Mouse (Mus musculus) MEL (cell line): ENCODE measurements around the gene Camkk2.

Experiments
- CHD1 ChIP-seq: IDR thresholded peaks from 2 replicates; pipeline ENCODE4 v1.6.1; 2012; ENCODE audit warnings: low read depth, mild to moderate bottlenecking, inconsistent platforms, low read length, improper control_type of control experiment
- CTCF ChIP-seq, 3 experiments: IDR thresholded peaks in 2 of 3; conservative IDR thresholded peaks in 1 of 3; 2 replicates each; pipeline ENCODE4 v1.5.1; 2011 to 2012; ENCODE audit warnings: low read length in 3 of 3, low read depth in 2 of 3, mild to moderate bottlenecking in 2 of 3, improper control_type of control experiment in 1 of 3, inconsistent platforms in 1 of 3, mixed read lengths in 1 of 3, moderate library complexity in 1 of 3; ENCODE audit not compliant: control insufficient read depth in 1 of 3, insufficient read depth in 1 of 3, poor library complexity in 1 of 3, severe bottlenecking in 1 of 3
- E2F4 ChIP-seq: IDR thresholded peaks from 2 replicates; pipeline ENCODE4 v1.6.1; 2011; ENCODE audit warnings: low read depth, low read length, improper control_type of control experiment, borderline replicate concordance
- EP300 ChIP-seq, 2 experiments: IDR thresholded peaks; 2 replicates each; pipeline ENCODE4 v1.6.1; 2011; ENCODE audit warnings: improper control_type of control experiment in 2 of 2, low read length in 2 of 2, low read depth in 1 of 2, mild to moderate bottlenecking in 1 of 2
- GATA1 ChIP-seq: IDR thresholded peaks from 2 replicates; pipeline ENCODE4 v1.6.1; 2011; ENCODE audit warnings: low read depth, low read length, improper control_type of control experiment
- JUND ChIP-seq: IDR thresholded peaks from 2 replicates; pipeline ENCODE4 v1.6.1; 2011; ENCODE audit warnings: low read depth, mild to moderate bottlenecking, improper control_type of control experiment, low read length
- MAFK ChIP-seq: IDR thresholded peaks from 2 replicates; pipeline ENCODE4 v1.6.1; 2011; ENCODE audit warnings: low read depth, mild to moderate bottlenecking, low read length, improper control_type of control experiment, borderline replicate concordance
- MXI1 ChIP-seq: IDR thresholded peaks from 2 replicates; pipeline ENCODE4 v1.6.1; 2011; ENCODE audit warnings: mild to moderate bottlenecking, low read depth, low read length, improper control_type of control experiment
- MYB ChIP-seq: IDR thresholded peaks from 2 replicates; pipeline ENCODE4 v1.6.1; 2011; ENCODE audit warnings: mild to moderate bottlenecking, low read depth, low read length, improper control_type of control experiment
- POLR2A ChIP-seq, 2 experiments: IDR thresholded peaks; 2 replicates each; pipeline ENCODE4 v1.6.1; 2011 to 2012; ENCODE audit warnings: low read length in 2 of 2, mild to moderate bottlenecking in 2 of 2, control low read depth in 1 of 2, improper control_type of control experiment in 1 of 2, low read depth in 1 of 2, moderate library complexity in 1 of 2; ENCODE audit not compliant: control insufficient read depth in 1 of 2, insufficient read depth in 1 of 2, poor library complexity in 1 of 2
- RAD21 ChIP-seq: IDR thresholded peaks from 2 replicates; pipeline ENCODE4 v1.6.1; 2011; ENCODE audit warnings: mild to moderate bottlenecking, low read depth, low read length, improper control_type of control experiment
- TBP ChIP-seq: IDR thresholded peaks from 2 replicates; pipeline ENCODE4 v1.8.0; 2011; ENCODE audit warnings: low read depth, low read length, improper control_type of control experiment
- USF2 ChIP-seq, 2 experiments: IDR thresholded peaks; 2 replicates each; pipeline ENCODE4 v1.6.1; 2011 to 2012; ENCODE audit warnings: improper control_type of control experiment in 2 of 2, low read length in 2 of 2, borderline replicate concordance in 1 of 2, inconsistent platforms in 1 of 2, low read depth in 1 of 2, mild to moderate bottlenecking in 1 of 2; ENCODE audit not compliant: insufficient read depth in 1 of 2

GRCm38 (mm10) chr5:122821524-122821885 is 42.3 kb upstream of the Camkk2 start:
- TF ChIP-seq POLR2A (IDR thresholded peaks at IDR 0.05; ENCODE audit: control insufficient read depth in 1 of 2, insufficient read depth in 1 of 2, low read depth in 1 of 2, low read length in 2 of 2, poor library complexity in 1 of 2), result no peak; a peak in 1 of 4 replicates
- 0 out of 4 replicates have a peak, but pooled peaks of 1 of the 2 experiments have one; percentile 19 for TF ChIP-seq EP300 (IDR thresholded peaks at IDR 0.05; ENCODE audit: low read depth in 1 of 2, low read length in 2 of 2)
- TF ChIP-seq E2F4, result no peak
- TF ChIP-seq JUND, result no peak
- no peak for TF ChIP-seq CTCF (IDR thresholded peaks at IDR 0.05 in 2 of 3, conservative IDR thresholded peaks at IDR 0.05 in 1 of 3; ENCODE audit: control insufficient read depth in 1 of 3, insufficient read depth in 1 of 3, low read depth in 2 of 3, low read length in 3 of 3, poor library complexity in 1 of 3, severe bottlenecking in 1 of 3)
- TF ChIP-seq GATA1, result no peak
- TF ChIP-seq RAD21, result no peak
- no peak for TF ChIP-seq MYB
- TF ChIP-seq MXI1, result no peak
- TF ChIP-seq CHD1, result no peak
- TF ChIP-seq USF2 (IDR thresholded peaks at IDR 0.05; ENCODE audit: borderline replicate concordance in 1 of 2, insufficient read depth in 1 of 2, low read depth in 1 of 2, low read length in 2 of 2), result no peak
- TF ChIP-seq TBP, result no peak
- TF ChIP-seq MAFK, result no peak
